Mouse (Mus musculus) bone marrow macrophage, adult 2 months (primary cell): ENCODE measurements around the gene Tcf7l1.

Experiments used
- CTCF ChIP-seq: IDR thresholded peaks from 2 replicates; pipeline ENCODE4 v1.5.1; 2012; ENCODE audit warnings: low read depth, mild to moderate bottlenecking, low read length, moderate library complexity
- POLR2A ChIP-seq: IDR thresholded peaks from 2 replicates; pipeline ENCODE4 v1.6.1; 2012; ENCODE audit warnings: mild to moderate bottlenecking, low read depth, low read length, borderline replicate concordance

DNA sequence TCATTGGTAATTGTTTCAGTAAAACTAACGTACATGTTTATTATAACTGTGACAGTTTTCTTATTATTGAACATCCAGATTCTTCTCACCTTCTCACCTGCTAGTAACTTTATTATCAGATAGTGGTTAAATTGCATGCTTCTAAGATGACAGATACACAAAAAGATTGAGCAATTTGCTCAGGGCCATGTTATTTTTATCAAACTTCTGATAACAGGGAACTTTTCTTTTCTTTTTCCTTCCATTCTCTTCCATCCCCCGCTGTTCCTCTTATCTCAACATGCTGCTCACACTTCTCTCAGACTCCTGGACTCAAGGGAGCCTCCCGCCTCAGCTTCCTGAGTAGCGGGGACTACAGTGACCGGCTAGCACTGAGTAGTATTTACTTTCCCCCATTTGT, 168.1 kb downstream of the Tcf7l1 start:
- TF ChIP-seq CTCF (no peak), POLR2A (no peak)
